Mouse (Mus musculus) G1E (cell line): ENCODE results near the gene Catsperg1. TPM values are rescaled to one million over a fixed set of nuclear protein-coding genes. Genes with fewer than 3 reads are reported as not detected.
"Not testable (repeated sequence)": the region's sequence is repeated elsewhere in the genome, so short reads cannot be mapped to it uniquely, and the experiment has no call there.

Experiments
- ATAC-seq: 2 replicates; pipeline ENCODE4 v1.8.0; 2016; ENCODE audit warnings: mild to moderate bottlenecking; ENCODE audit not compliant: insufficient number of reproducible peaks, poor library complexity, low FRiP score, severe bottlenecking; ENCODE audit errors: extremely low read depth
- DNase-seq: peaks from one replicate; pipeline ENCODE4 v3.0.0; 2012; ENCODE audit warnings: low spot score
- H3K27me3 ChIP-seq: 2 replicates; pipeline ENCODE4 v1.6.1; 2012; ENCODE audit warnings: mild to moderate bottlenecking, low read length, inconsistent platforms; ENCODE audit not compliant: insufficient read depth
- H3K36me3 ChIP-seq: replicated peaks from 2 replicates; pipeline ENCODE3; 2012; ENCODE audit warnings: mild to moderate bottlenecking, inconsistent platforms
- H3K4me1 ChIP-seq: 2 replicates; pipeline ENCODE4 v1.6.1; 2012; ENCODE audit warnings: low read depth, low read length, inconsistent platforms, mixed read lengths; ENCODE audit not compliant: insufficient read depth
- H3K4me3 ChIP-seq: 2 replicates; pipeline ENCODE4 v1.5.1; 2012; ENCODE audit warnings: low read depth, mild to moderate bottlenecking, inconsistent platforms, low read length, moderate library complexity, mixed read lengths
- H3K9me3 ChIP-seq: replicated peaks from 2 replicates; pipeline ENCODE4 v1.6.1; 2012; ENCODE audit warnings: inconsistent platforms
- CTCF ChIP-seq: IDR thresholded peaks from 2 replicates; pipeline ENCODE4 v1.5.1; 2012; ENCODE audit warnings: low read depth, low read length, inconsistent platforms, mixed read lengths
- GATA1 ChIP-seq: IDR thresholded peaks from 2 replicates; pipeline ENCODE4 v1.6.1; 2012; ENCODE audit warnings: borderline replicate concordance, low read length, inconsistent platforms, mixed read lengths
- GATA2 ChIP-seq: IDR thresholded peaks from 2 replicates; pipeline ENCODE4 v1.6.1; 2012; ENCODE audit warnings: low read depth, low read length, inconsistent platforms, borderline replicate concordance
- POLR2AphosphoS5 ChIP-seq: IDR thresholded peaks from 2 replicates; pipeline ENCODE4 v1.6.1; 2012; ENCODE audit warnings: low read depth, low read length, inconsistent platforms; ENCODE audit not compliant: insufficient replicate concordance
- TAL1 ChIP-seq: conservative IDR thresholded peaks from 2 replicates; pipeline ENCODE4 v1.6.1; 2012; ENCODE audit warnings: low read depth, low read length, inconsistent platforms, mixed read lengths
- polyA plus RNA-seq: library from polyadenylated mRNA; stranded (reverse); fragments of >175 nt; gene quantifications from 2 replicates; pipeline ENCODE4 v1.2.3, GENCODE M21; 2012
- total RNA-seq, 2 experiments: library from RNA; stranded (forward) in 1 of 2; stranded (reverse) in 1 of 2; fragments of 200-1000 nt in 1 of 2; fragments of >200 nt in 1 of 2; fragmentation: Nextera tagmentation in 1 of 2; gene quantifications; 2 replicates each; pipeline ENCODE4 v1.2.3; 2014 to 2017

Gene Catsperg1
- total and polyA plus RNA-seq, 3 experiments: 0.04 to 3.0 (median 2.1) TPM

- DNase-seq: no peak
- H3K36me3 ChIP-seq: no peaks in the 10 kb centered on the region
- H3K27me3 ChIP-seq: peaks cover 13% of the 10 kb centered on the region; the same call in 1 of the 2 replicates
- H3K4me3 ChIP-seq: no peak overlapping the region
- TF ChIP-seq CTCF (no peak), GATA1 (no peak), GATA2 (no peak), TAL1 (no peak), POLR2AphosphoS5 (no peak)
- no peaks in the 10 kb centered on the region for H3K9me3 ChIP-seq
- H3K4me1 ChIP-seq: no peaks in the 10 kb centered on the region
- ATAC-seq: no peak
Observed at GRCm38 (mm10) chr7:29202577-29202976, 11.3 kb downstream of the Catsperg1 start.

GRCm38 (mm10) chr7:29194230-29194629, 19.6 kb downstream of the Catsperg1 start:
- ATAC-seq: not testable (repeated sequence)

GRCm38 (mm10) chr7:29181323-29181722, 32.5 kb downstream of the Catsperg1 start:
- not testable (repeated sequence) for H3K4me3 ChIP-seq, ATAC-seq, DNase-seq, H3K27me3 ChIP-seq, H3K9me3 ChIP-seq
- Histone ChIP-seq H3K36me3 (peaks cover 25% of the 10 kb centered on the region), H3K4me1 (peaks cover 28% of the 10 kb centered on the region)

More at GRCm38 (mm10) chr7:29194230-29194629, 19.6 kb downstream of the Catsperg1 start:
- H3K27me3 ChIP-seq, H3K4me1 ChIP-seq, DNase-seq, H3K4me3 ChIP-seq, H3K9me3 ChIP-seq, H3K36me3 ChIP-seq: not testable (repeated sequence)

GRCm38 (mm10) chr7:29180854-29181236, 33.0 kb downstream of the Catsperg1 start:
- Histone ChIP-seq H3K36me3 (peaks cover 30% of the 10 kb centered on the region), H3K9me3 (no peaks in the 10 kb centered on the region), H3K4me3 (peak overlapping the region; percentile 83), H3K4me1 (peaks cover 28% of the 10 kb centered on the region), H3K27me3 (no peaks in the 10 kb centered on the region)
- TF ChIP-seq TAL1 (no peak), GATA2 (no peak), POLR2AphosphoS5 (no peak), CTCF (no peak), GATA1 (no peak)
- ATAC-seq (no peak), DNase-seq (no peak)

- Histone ChIP-seq H3K4me3 (peak within 1 kb of the TSS; percentile 83), H3K4me1 (peaks cover 28% of the 10 kb centered on the region), H3K36me3 (peaks cover 35% of the 10 kb centered on the region), H3K9me3 (no peaks in the 10 kb centered on the region), H3K27me3 (no peaks in the 10 kb centered on the region)
- TF ChIP-seq CTCF (no peak), POLR2AphosphoS5 (no peak)
- ATAC-seq: peak; percentile 98
- peak; percentile 92 for DNase-seq
Observed at GRCm38 (mm10) chr7:29180077-29180853, 33.6 kb downstream of the Catsperg1 start, which contains the start of gene Psmd8. Psmd8 (minus strand) TSS chr7:29180701.

- no peaks in the 10 kb centered on the region for H3K27me3 ChIP-seq
- DNase-seq (no peak), ATAC-seq (no peak)
- peaks cover 45% of the 10 kb centered on the region for H3K36me3 ChIP-seq
- H3K4me1 ChIP-seq: peaks cover 28% of the 10 kb centered on the region
- TF ChIP-seq CTCF: no peak
- TF ChIP-seq GATA1: no peak
- TF ChIP-seq POLR2AphosphoS5: no peak
- no peak for TF ChIP-seq TAL1
- no peak for TF ChIP-seq GATA2
- peak overlapping the region; percentile 83 for H3K4me3 ChIP-seq
- no peaks in the 10 kb centered on the region for H3K9me3 ChIP-seq
Observed at GRCm38 (mm10) chr7:29179323-29179722, 34.5 kb downstream of the Catsperg1 start.

GRCm38 (mm10) chr7:29178106-29178505, 35.7 kb downstream of the Catsperg1 start:
- DNase-seq (no peak), ATAC-seq (no peak)
- H3K9me3 ChIP-seq: peaks cover under 1% of the 10 kb centered on the region; the same call in 1 of the 2 replicates
- no peak overlapping the region for H3K4me3 ChIP-seq
- H3K36me3 ChIP-seq: peaks cover 57% of the 10 kb centered on the region
- H3K27me3 ChIP-seq: no peaks in the 10 kb centered on the region; the same call in 1 of the 2 replicates
- H3K4me1 ChIP-seq: peaks cover 28% of the 10 kb centered on the region
- TF ChIP-seq TAL1 (no peak), CTCF (no peak), GATA2 (no peak), GATA1 (no peak), POLR2AphosphoS5 (no peak)
